In genomic region chr4:82294066-82294465, GRCm38 (mm10) we compare ENCODE assay signal across 22 mouse cellular contexts.
DNase-seq lines count a peak whose midpoint lies in the region; ATAC-seq and TF ChIP-seq lines count a peak whose summit lies in the region.
"Had no signal": no experiment of that assay in that cellular context is flagged by ENCODE, and none has a peak within 500 bp of the region (broad histone marks: within the 10 kb centered on the region; RNA-seq: fewer than 3 reads in every experiment).

No protein-coding gene starts in this region.

- H3K9me3 ChIP-seq in forebrain, embryonic 15.5 days, result no peaks in the 10 kb centered on the region
- no peaks in the 10 kb centered on the region for H3K9me3 ChIP-seq in forebrain, embryonic 11.5 days (ENCODE audit: control insufficient read depth, low read length)
- H3K9me3 ChIP-seq: forebrain, embryonic 12.5 days; kidney, embryonic 15.5 days; midbrain, embryonic 15.5 days had no signal

- H3K9ac ChIP-seq in forebrain, embryonic 15.5 days (replicated peaks), result no peak overlapping the region
- H3K9ac ChIP-seq in forebrain, embryonic 11.5 days (ENCODE audit: low read length), result no peak overlapping the region
- H3K9ac ChIP-seq: forebrain, embryonic 12.5 days; kidney, embryonic 15.5 days; midbrain, embryonic 15.5 days had no signal

- H3K4me3 ChIP-seq in forebrain, embryonic 15.5 days, result no peak overlapping the region
- H3K4me3 ChIP-seq in forebrain, embryonic 11.5 days (ENCODE audit: low read depth, low read length), result no peak overlapping the region
- no peak overlapping the region for H3K4me3 ChIP-seq in layer of hippocampus, adult 2 months
- H3K4me3 ChIP-seq: forebrain, embryonic 12.5 days; kidney, embryonic 15.5 days; midbrain, embryonic 15.5 days; myocyte had no signal

- H3K27me3 ChIP-seq in forebrain, embryonic 15.5 days, result no peaks in the 10 kb centered on the region
- H3K27me3 ChIP-seq in forebrain, embryonic 11.5 days (ENCODE audit: control insufficient read depth, insufficient read depth, low read length), result no peaks in the 10 kb centered on the region
- H3K27me3 ChIP-seq: CH12.LX; forebrain, embryonic 12.5 days; kidney, embryonic 15.5 days; midbrain, embryonic 15.5 days had no signal

- H3K4me1 ChIP-seq in forebrain, embryonic 15.5 days, result peaks cover 19% of the 10 kb centered on the region
- peaks cover 5% of the 10 kb centered on the region for H3K4me1 ChIP-seq in forebrain, embryonic 11.5 days (replicated peaks; ENCODE audit: control insufficient read depth, insufficient read depth, low read length)

- 0 out of 2 replicates have a peak, but pooled peaks cover 4% of the 10 kb centered on the region for H3K36me3 ChIP-seq in forebrain, embryonic 15.5 days
- H3K36me3 ChIP-seq in forebrain, embryonic 11.5 days (ENCODE audit: control insufficient read depth, insufficient read depth, low read length), result no peaks in the 10 kb centered on the region; the same call in 1 of the 2 replicates
- H3K36me3 ChIP-seq: forebrain, embryonic 12.5 days; midbrain, embryonic 15.5 days had no signal

- no peak overlapping the region for H3K4me2 ChIP-seq in forebrain, embryonic 15.5 days (replicated peaks)
- no peak overlapping the region for H3K4me2 ChIP-seq in forebrain, embryonic 11.5 days (ENCODE audit: low read depth, low read length, severe bottlenecking)
- H3K4me2 ChIP-seq: forebrain, embryonic 12.5 days; kidney, embryonic 15.5 days; liver, embryonic 11.5 days; midbrain, embryonic 15.5 days had no signal

- peak overlapping the region; percentile 4; the same call in 1 of the 2 replicates for H3K27ac ChIP-seq in forebrain, embryonic 15.5 days (replicated peaks)
- H3K27ac ChIP-seq in forebrain, embryonic 11.5 days (ENCODE audit: low read depth, low read length), result no peak overlapping the region
- no peak overlapping the region for H3K27ac ChIP-seq in layer of hippocampus, adult 2 months
- H3K27ac ChIP-seq: kidney, embryonic 15.5 days; midbrain, embryonic 15.5 days had no signal

- peak; percentile 45; the same call in 1 of the 2 replicates for TF ChIP-seq CTCF in layer of hippocampus, adult 2 months (conservative IDR thresholded peaks at IDR 0.05)

- ATAC-seq in forebrain, embryonic 15.5 days (replicated peaks), result no peak
- no peak for ATAC-seq in forebrain, embryonic 11.5 days (replicated peaks; ENCODE audit: low FRiP score)
- ATAC-seq: hindbrain, embryonic 16.5 days; intestine, postnatal 0 days; midbrain, embryonic 15.5 days had no signal

- WGBS in forebrain, embryonic 15.5 days, result 47% methylated on average over 1 of the region's 1 CpGs
- WGBS in forebrain, embryonic 11.5 days, result 48% methylated on average over 1 of the region's 1 CpGs

- DNase-seq in forebrain, embryonic 11.5 days (ENCODE audit: low spot score), result no peak
- peak in 1 of 2 experiments; percentile 24 for DNase-seq in layer of hippocampus, adult 2 months (ENCODE audit: low spot score in 2 of 2)
- DNase-seq in layer of hippocampus, adult 11-12 months (ENCODE audit: low spot score), result no peak
- peak; percentile 41 to 59 for DNase-seq in right cerebral cortex, adult 2 months (ENCODE audit: low spot score in 2 of 2)
- no peak for DNase-seq in right cerebral cortex, postnatal 14 days
- DNase-seq in ovary, postnatal 14 days (ENCODE audit: low spot score), result no peak
- no peak for DNase-seq in spleen, postnatal 36 days (ENCODE audit: low spot score in 2 of 2)
- DNase-seq: adrenal gland, postnatal 14 days; gastrocnemius, postnatal 25 days; lung, adult 18-20 months; lung, postnatal 36 days; thymus, adult 18-20 months; thymus, postnatal 4 days had no signal

Comparison
In these comparisons a context has a peak if more than half of its experiments do, and no peak if none do; other contexts are left out.
1. DNase-seq: peak in right cerebral cortex, adult 2 months (2 of 2); none in forebrain, embryonic 11.5 days (single experiment), layer of hippocampus, adult 11-12 months (single experiment), right cerebral cortex, postnatal 14 days (single experiment), ovary, postnatal 14 days (single experiment) and spleen, postnatal 36 days (0 of 2).